Mouse (Mus musculus): Measurements from ENCODE around the gene Slc44a5.

The Slc44a5 gene

GRCm38 (mm10) chr3:154174031-154174430, 200.8 kb downstream of the Slc44a5 start:
- no peak for DNase-seq

- no peak for DNase-seq
These were observed 201.5 kb downstream of the Slc44a5 start for GRCm38 (mm10) chr3:154174766-154175165.

GRCm38 (mm10) chr3:154177665-154178305, 204.5 kb downstream of the Slc44a5 start:
- no peak for DNase-seq

GRCm38 (mm10) chr3:154179423-154179920, 206.2 kb downstream of the Slc44a5 start:
- no peak for DNase-seq

GRCm38 (mm10) chr3:154182987-154183386, 209.8 kb downstream of the Slc44a5 start:
- peak in 1 of 2 experiments; percentile 3 for DNase-seq

GRCm38 (mm10) chr3:154183957-154184356, 210.7 kb downstream of the Slc44a5 start:
- no peak for DNase-seq

- DNase-seq: no peak
These were observed 215.4 kb downstream of the Slc44a5 start for GRCm38 (mm10) chr3:154188668-154189067.

GRCm38 (mm10) chr3:154192328-154193030, 219.2 kb downstream of the Slc44a5 start:
- no peak for DNase-seq

GRCm38 (mm10) chr3:154193189-154193840, 220.1 kb downstream of the Slc44a5 start:
- no peak for DNase-seq

- DNase-seq: no peak
These were observed 227.2 kb downstream of the Slc44a5 start for GRCm38 (mm10) chr3:154200422-154200828.

- no peak for DNase-seq
These were observed 228.6 kb downstream of the Slc44a5 start for GRCm38 (mm10) chr3:154201796-154202195.

GRCm38 (mm10) chr3:154202383-154202782, 229.1 kb downstream of the Slc44a5 start:
- DNase-seq: no peak

- DNase-seq: no peak
These were observed 235.2 kb downstream of the Slc44a5 start for GRCm38 (mm10) chr3:154208479-154208878.

GRCm38 (mm10) chr3:154209201-154209754, 236.0 kb downstream of the Slc44a5 start:
- DNase-seq: no peak

- no peak for DNase-seq
These were observed 236.7 kb downstream of the Slc44a5 start for GRCm38 (mm10) chr3:154209776-154210430.

GRCm38 (mm10) chr3:154210431-154211055, 237.3 kb downstream of the Slc44a5 start:
- DNase-seq: no peak

- no peak for DNase-seq
These were observed 239.3 kb downstream of the Slc44a5 start for GRCm38 (mm10) chr3:154212551-154212950.

- no peak for DNase-seq
These were observed 242.1 kb downstream of the Slc44a5 start for GRCm38 (mm10) chr3:154215309-154215708.

GRCm38 (mm10) chr3:154215779-154216178, 242.5 kb downstream of the Slc44a5 start:
- no peak for DNase-seq

- no peak for DNase-seq
These were observed 248.9 kb downstream of the Slc44a5 start for GRCm38 (mm10) chr3:154222141-154222591.

GRCm38 (mm10) chr3:154222688-154223087, 249.5 kb downstream of the Slc44a5 start:
- no peak for DNase-seq

GRCm38 (mm10) chr3:154226100-154226752, 253.0 kb downstream of the Slc44a5 start:
- DNase-seq: peak; percentile 20 to 60
